Mouse (Mus musculus): ENCODE results near the gene BC052040.
A peak's percentile ranks its signal among the peaks of the same experiment; 100 is the strongest.

The BC052040 gene

DNA sequence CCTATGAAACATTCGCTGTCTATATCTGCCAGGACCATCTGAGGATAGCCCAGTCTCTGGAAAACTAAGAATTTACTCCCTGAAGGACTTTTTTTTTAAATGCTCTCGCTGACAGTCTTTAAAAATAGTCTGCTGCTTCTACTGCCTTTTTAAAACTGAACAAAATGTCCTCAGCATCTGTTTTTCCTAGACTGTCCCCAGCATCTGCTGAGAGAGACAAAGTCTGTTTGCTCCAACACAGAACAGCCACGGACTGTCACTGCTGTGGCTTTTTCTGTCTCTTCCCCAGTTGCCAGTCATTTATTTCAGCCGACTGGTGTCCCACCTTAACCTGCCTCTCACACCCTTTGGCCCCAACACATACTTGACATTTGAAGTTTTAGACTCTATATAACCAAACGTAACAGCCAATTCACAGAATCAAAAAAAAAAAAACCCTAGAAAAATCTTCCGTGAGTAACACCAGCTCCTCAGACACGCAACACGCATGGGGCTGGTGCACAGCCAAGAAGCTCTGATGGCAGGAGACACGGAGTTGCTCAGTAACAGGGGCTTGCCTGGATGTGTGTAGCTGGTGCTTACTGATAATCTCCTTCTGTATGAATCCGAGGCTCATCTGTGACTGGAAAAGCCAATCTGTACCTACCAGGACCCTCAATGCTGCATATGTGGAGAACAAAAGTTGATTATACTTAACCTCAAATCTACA lies 188.2 kb downstream of the BC052040 start:
- DNase-seq (ENCODE audit: low spot score), result peak; percentile 18

DNA sequence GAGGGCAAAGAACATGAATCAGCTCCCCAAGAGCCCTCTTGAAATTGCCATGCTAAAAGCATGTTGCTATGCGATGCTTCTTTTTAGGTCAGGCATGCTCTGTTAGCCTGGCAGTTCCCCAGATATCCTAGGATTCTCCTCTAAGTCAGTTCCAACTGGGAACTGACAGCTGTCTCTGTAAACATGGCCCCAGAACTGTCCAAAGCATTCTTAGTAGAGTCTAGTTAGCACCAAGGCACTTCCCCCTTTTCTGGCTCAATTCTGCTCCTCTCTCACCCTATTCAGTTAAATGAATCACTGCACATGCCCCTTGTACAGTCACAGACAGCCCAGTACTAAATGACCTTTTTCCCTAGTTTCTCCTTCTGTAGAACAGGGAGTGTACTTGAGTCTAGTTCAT lies 191.2 kb downstream of the BC052040 start:
- DNase-seq (ENCODE audit: low spot score), result no peak

DNA sequence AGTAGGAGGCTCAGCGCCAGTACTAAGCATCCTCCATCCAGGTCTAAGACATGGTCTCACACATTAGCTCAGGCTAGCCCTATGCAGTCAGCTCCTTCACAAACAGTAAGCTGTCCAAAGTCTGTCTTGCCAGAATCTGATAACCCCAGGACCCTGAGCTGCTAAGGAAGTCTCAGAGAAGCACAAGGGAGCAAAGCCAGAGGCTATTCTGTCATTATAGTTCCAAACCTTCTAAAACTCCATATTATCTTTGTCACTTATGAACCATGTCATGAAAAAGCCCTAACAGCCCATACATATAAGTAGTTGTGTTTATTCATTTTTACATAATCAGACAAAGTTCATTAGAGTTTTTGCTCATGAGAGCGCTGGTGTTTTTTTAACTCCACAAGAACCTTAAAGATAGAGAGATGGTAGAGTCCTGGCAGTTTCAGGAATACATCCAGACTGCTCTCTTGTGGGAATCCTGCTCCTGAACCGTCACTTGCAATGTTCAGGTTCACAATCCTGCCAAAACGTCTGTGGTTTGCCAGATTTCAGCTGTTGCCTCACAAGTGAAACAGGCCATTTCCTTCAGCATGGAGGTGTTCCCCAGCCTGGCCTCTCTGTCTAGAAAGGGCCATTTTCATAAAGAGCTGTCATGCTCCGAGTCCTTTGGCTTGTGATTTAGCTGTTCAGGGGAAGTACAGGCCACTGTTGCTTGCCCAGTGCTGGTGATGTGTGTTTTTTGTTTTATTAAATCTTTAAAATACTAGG lies 192.8 kb downstream of the BC052040 start:
- DNase-seq (ENCODE audit: low spot score), result no peak

DNA sequence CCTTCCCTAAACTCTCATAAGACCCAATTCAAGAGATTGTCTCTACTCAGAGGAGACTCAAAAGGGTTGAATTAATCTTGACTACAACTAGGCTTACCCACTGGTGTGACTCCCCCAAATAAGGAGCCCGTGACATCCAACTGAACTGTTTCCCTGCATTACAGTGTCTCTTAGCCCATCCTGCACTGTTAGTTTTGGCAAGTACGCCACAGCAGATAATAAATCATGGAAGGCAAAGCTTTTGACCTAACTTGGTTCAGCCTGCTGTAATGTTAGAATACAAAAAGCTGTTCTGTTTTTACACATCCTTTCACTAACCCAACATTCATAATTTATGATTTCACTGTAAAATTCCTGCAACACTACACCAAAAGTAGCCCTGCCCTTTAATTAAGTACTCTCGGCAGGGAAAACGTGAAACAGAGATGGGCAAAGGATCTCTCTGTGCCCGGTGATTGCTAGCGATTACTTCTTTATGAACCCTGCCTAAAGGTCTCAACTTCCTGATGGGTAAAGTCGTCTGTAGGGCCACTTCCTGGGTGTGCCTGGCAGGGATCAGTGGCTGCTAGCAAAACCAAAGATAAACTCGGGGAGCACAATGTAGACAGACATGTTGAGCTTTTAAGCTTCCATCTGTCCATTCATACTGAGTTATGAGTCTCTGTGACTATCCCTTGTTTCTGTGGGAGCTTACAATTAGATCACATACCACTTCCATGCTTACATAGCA lies 194.1 kb downstream of the BC052040 start:
- no peak for DNase-seq (ENCODE audit: low spot score)

DNA sequence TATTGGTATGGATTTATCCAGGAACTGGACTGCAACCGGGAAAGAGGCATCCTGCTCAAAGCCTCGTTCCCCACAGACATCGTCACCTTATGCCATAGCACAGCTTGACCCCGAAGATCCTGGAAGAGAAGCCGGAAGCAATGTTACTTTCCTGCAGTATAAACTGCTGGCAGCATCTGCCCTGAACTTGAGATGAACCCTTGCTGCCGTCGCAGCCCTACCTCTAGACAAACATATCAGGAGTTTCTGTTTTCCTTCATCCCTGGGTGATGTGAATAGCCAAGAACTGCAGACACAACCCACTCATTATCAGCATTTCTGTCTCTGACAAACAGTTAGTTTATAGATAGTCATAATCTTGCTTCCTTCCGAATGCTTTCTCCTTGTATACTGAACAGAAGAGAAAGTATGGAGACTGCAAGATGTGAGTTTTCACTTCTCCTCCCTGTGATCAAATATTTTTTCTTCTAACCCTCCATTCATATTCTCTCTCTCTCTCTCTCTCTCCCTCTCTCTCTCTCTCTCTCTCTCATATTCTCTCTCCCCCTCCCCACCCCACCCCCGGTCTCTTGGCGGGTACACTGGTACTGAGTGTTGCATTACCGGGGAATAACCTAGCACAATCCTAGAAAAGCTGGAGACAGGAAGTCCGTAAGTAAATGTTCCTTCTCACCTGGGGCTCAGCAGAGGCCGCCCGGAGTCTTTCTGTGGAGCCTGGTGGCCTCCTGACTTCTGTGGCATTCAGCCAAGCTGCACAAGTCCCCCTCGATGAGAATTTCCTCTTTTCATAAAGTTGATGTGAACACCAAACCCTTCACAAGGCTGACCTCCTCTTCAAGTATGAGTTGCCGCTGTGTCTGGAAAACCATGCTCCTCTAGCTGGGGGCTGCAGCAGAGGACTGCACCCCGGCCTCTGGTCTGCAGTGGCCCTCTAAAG lies 195.7 kb downstream of the BC052040 start:
- no peak for DNase-seq (ENCODE audit: low spot score)

DNA sequence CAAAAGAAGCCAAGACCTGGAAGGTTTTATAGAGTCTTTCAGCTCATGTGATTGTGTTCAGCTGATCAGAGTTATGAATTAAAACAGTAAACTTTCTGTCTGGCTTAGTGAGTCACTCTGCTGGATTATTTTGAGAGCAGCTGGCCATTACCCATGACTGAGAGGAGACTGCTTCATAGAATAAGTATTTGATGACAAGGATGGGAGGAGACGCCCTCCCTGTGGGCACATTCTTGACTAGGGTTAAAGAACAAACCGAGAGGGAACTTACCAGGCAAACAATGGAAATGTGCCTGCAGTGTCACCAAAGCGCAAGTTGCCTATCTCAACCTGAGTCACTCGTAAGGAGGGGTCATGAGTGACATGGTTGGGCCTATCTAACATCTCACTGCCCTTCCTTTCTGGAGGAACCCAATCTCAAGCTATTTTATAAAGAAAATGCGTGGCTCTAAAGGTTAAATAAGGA lies 199.1 kb downstream of the BC052040 start:
- DNase-seq (ENCODE audit: low spot score), result no peak

DNA sequence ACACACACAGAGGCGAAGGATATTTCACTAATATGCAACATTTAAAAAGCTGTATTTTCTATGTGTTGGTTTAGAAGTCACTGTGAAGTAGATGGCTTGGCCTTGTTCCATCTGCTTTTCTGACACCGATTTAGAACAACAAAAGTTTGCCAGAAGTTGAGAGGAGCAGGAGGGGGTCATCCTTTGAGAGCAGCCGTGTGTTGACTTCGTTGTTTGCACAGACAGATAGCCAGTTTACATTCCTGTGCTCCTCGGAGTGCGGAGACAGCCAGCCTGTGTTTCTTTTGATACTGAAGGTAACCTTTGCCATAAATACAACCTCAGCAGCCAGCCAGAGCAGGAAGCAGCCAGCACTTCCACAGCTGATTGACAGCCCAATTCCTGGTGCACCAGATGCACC lies 204.2 kb downstream of the BC052040 start:
- DNase-seq (ENCODE audit: low spot score), result no peak

DNA sequence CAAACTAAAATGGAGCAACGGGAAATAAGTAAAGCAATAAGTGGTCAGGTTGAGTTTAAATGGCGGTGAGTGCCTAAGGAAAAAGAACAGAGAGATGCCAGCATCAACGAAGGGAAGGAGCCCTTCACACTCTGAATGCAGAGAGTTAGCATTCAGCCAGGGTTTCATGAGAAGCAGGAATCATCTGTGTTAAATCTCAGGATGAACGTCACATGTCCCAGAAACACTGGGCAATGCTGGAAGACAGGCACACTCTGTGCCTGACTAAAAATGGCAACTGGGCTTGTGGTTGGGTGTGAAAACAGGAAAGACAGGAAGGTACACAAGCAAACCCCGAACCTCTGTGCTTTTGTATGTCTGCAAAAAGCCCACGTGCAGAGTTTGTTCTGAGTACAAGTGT lies 217.3 kb downstream of the BC052040 start:
- no peak for DNase-seq (ENCODE audit: low spot score)

DNA sequence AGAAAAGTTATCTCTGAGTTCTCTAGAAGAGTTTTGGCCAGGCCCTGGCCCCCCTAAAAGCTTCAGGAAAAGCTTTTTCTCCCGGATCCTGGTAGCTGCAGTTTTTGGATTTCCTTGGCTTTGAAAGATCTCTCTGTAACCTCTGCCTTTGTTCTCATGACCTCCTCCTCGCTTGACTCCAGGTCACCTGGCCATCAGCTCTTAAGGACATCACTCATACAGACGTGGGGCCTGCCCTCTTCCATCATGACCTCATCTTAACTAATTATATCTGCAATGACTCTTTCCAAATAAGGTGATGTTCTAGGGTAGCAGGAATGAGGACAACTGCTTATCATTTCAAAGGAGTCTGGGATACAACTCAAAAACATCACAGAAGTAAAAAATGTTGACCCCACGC lies 226.9 kb downstream of the BC052040 start:
- no peak for DNase-seq (ENCODE audit: low spot score)

DNA sequence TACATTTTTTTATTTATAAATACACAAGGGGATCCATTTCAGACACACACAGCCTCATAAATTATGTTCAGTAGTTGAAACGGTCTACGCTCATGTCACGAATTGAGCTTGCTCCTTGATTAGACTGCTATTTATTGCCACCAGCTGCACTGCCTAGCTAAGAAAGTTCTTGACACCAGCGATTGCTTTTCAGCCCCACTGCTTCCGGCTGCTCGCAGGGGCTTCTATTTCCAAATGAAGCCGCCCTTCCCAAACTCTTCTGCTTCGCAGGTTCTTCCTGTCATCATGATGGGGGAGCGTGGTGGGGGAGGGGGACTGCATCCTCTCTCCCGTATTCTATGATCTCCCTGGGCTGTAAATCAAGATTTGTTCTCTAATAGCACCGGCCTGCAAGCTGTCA lies 231.8 kb downstream of the BC052040 start:
- no peak for DNase-seq (ENCODE audit: low spot score)

DNA sequence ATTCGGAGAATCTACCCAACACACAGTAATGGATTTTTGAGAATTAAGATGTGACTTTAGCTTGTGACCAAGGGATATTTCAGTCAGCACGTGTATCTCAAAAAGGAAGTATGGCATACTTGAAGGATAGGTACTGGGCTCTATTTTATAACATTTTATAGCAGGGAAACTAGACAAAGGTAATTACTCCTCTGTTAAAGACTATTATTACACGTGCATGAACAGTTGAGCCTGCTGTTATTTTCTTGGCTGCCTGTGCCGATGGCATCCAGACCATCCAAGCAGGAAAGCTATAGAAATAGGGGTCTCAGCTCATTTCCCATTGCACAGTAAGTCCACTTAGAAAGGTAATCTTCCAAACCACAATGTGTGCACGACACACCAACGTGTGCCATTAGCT lies 232.2 kb downstream of the BC052040 start:
- no peak for DNase-seq (ENCODE audit: low spot score)

DNA sequence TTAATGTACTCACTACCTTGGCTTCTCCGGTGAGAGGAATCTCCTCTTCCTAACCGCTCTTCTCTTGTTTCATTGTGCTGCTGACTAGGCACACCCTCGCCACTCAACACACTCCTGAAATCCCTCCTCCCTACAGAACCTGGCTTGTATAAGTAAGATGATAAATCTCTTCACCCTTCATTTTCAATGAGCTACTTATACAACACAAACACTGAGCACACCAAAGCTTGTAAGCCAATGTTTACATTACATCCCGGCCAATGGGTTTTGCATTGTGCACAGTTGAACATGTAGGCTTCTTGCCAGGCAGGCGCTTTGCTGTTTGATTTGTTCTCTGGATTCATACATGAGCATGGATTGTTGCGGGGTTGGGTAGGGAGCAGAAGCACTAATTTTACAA lies 236.4 kb downstream of the BC052040 start:
- no peak for DNase-seq (ENCODE audit: low spot score)

DNA sequence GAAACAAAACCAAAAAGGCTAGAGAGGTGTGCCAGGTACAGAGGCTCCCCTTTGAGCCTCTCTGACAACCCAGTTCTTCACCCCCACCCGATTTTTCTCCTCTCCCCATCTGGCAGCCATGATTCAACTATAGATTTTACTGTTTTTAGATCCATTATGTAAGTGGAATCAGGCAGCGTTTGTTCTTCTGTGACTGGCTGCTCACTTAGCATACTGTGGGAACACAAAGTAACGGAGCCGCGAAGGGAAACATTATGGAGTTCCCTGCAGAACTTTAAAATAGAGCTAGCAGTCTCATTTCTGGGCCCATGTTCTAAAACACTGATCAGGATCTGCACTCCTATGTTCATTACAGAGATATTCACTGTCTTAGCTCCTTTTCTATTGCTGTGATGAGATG lies 240.8 kb downstream of the BC052040 start:
- DNase-seq (ENCODE audit: low spot score), result peak; percentile 65
